Mouse (Mus musculus): ENCODE measurements around the gene Hmox1. TPM values are rescaled to one million over a fixed set of nuclear protein-coding genes. Genes with fewer than 3 reads are reported as not detected.

Hmox1 gene
- polyA plus RNA-seq (2015; fragmentation: Nextera tagmentation; extraction: Ambion mirVana): 20.8 and 21.9 TPM in 2 replicates

GRCm38 (mm10) chr8:75093399-75094156, at the start of gene Hmox1:
Hmox1 (plus strand) TSS chr8:75093621.
- peak within 1 kb of the TSS; percentile 87 for H3K4me2 ChIP-seq (ENCODE audit: low read depth, low read length)
- 1% methylated on average over 36 of the region's 36 CpGs for WGBS

GRCm38 (mm10) chr8:75046303-75046702, 47.1 kb upstream of the Hmox1 start:
- no peak for ATAC-seq

More at GRCm38 (mm10) chr8:75093399-75094156, at the start of gene Hmox1:
- 0 out of 2 replicates have a peak, but pooled peaks cover 4% of the 10 kb centered on the region for H3K36me3 ChIP-seq (ENCODE audit: control insufficient read depth, insufficient read depth, low read length)
- H3K4me1 ChIP-seq (ENCODE audit: control insufficient read depth, insufficient read depth, low read length): peaks cover 16% of the 10 kb centered on the region
- H3K4me3 ChIP-seq (ENCODE audit: low read length): peak within 1 kb of the TSS; percentile 68
- peak within 1 kb of the TSS; percentile 76 for H3K27ac ChIP-seq (ENCODE audit: low read length)
- peak; percentile 94 for ATAC-seq
- H3K9me3 ChIP-seq (ENCODE audit: control insufficient read depth, low read length): no peaks in the 10 kb centered on the region
- H3K27me3 ChIP-seq (replicated peaks; ENCODE audit: control insufficient read depth, insufficient read depth, low read length): no peaks in the 10 kb centered on the region
- peak within 1 kb of the TSS; percentile 80 for H3K9ac ChIP-seq (ENCODE audit: low read depth, low read length)

GRCm38 (mm10) chr8:75047784-75048183, 45.6 kb upstream of the Hmox1 start:
- no peak for ATAC-seq
- Histone ChIP-seq H3K9me3 (ENCODE audit: control insufficient read depth, low read length) (no peaks in the 10 kb centered on the region), H3K36me3 (ENCODE audit: control insufficient read depth, insufficient read depth, low read length) (no peaks in the 10 kb centered on the region), H3K4me1 (ENCODE audit: control insufficient read depth, insufficient read depth, low read length) (no peaks in the 10 kb centered on the region), H3K27ac (ENCODE audit: low read length) (no peak overlapping the region), H3K4me2 (ENCODE audit: low read depth, low read length) (no peak overlapping the region), H3K9ac (ENCODE audit: low read depth, low read length) (no peak overlapping the region), H3K27me3 (replicated peaks; ENCODE audit: control insufficient read depth, insufficient read depth, low read length) (no peaks in the 10 kb centered on the region), H3K4me3 (ENCODE audit: low read length) (no peak overlapping the region)
- 85% methylated on average over 3 of the region's 3 CpGs for WGBS

More at GRCm38 (mm10) chr8:75046303-75046702, 47.1 kb upstream of the Hmox1 start:
- no peak overlapping the region for H3K9ac ChIP-seq (ENCODE audit: low read depth, low read length)
- no peaks in the 10 kb centered on the region for H3K36me3 ChIP-seq (ENCODE audit: control insufficient read depth, insufficient read depth, low read length)
- no peaks in the 10 kb centered on the region for H3K4me1 ChIP-seq (ENCODE audit: control insufficient read depth, insufficient read depth, low read length)
- no peaks in the 10 kb centered on the region for H3K9me3 ChIP-seq (ENCODE audit: control insufficient read depth, low read length)
- no peak overlapping the region for H3K27ac ChIP-seq (ENCODE audit: low read length)
- H3K27me3 ChIP-seq (replicated peaks; ENCODE audit: control insufficient read depth, insufficient read depth, low read length): no peaks in the 10 kb centered on the region
- no peak overlapping the region for H3K4me3 ChIP-seq (ENCODE audit: low read length)
- no peak overlapping the region for H3K4me2 ChIP-seq (ENCODE audit: low read depth, low read length)
- 78% methylated on average over 1 of the region's 1 CpGs for WGBS

- Histone ChIP-seq H3K9ac (ENCODE audit: low read depth, low read length) (no peak overlapping the region), H3K4me2 (ENCODE audit: low read depth, low read length) (no peak overlapping the region), H3K27me3 (replicated peaks; ENCODE audit: control insufficient read depth, insufficient read depth, low read length) (no peaks in the 10 kb centered on the region), H3K4me1 (ENCODE audit: control insufficient read depth, insufficient read depth, low read length) (no peaks in the 10 kb centered on the region), H3K27ac (ENCODE audit: low read length) (no peak overlapping the region), H3K36me3 (ENCODE audit: control insufficient read depth, insufficient read depth, low read length) (no peaks in the 10 kb centered on the region), H3K4me3 (ENCODE audit: low read length) (no peak overlapping the region), H3K9me3 (ENCODE audit: control insufficient read depth, low read length) (no peaks in the 10 kb centered on the region)
- no peak for ATAC-seq
- WGBS: 93% methylated on average over 4 of the region's 4 CpGs
Measured at GRCm38 (mm10) chr8:75053342-75053741, 40.1 kb upstream of the Hmox1 start.

GRCm38 (mm10) chr8:75055673-75056072, 37.7 kb upstream of the Hmox1 start:
- no peak for ATAC-seq
- Histone ChIP-seq H3K4me1 (ENCODE audit: control insufficient read depth, insufficient read depth, low read length) (no peaks in the 10 kb centered on the region), H3K27ac (ENCODE audit: low read length) (no peak overlapping the region), H3K27me3 (replicated peaks; ENCODE audit: control insufficient read depth, insufficient read depth, low read length) (no peaks in the 10 kb centered on the region), H3K9me3 (ENCODE audit: control insufficient read depth, low read length) (no peaks in the 10 kb centered on the region), H3K4me2 (ENCODE audit: low read depth, low read length) (no peak overlapping the region), H3K9ac (ENCODE audit: low read depth, low read length) (no peak overlapping the region), H3K36me3 (ENCODE audit: control insufficient read depth, insufficient read depth, low read length) (no peaks in the 10 kb centered on the region), H3K4me3 (ENCODE audit: low read length) (no peak overlapping the region)
- WGBS: 83% methylated on average over 2 of the region's 2 CpGs

- WGBS: 77% methylated on average over 6 of the region's 6 CpGs
- no peaks in the 10 kb centered on the region for H3K27me3 ChIP-seq (replicated peaks; ENCODE audit: control insufficient read depth, insufficient read depth, low read length)
- H3K4me1 ChIP-seq (ENCODE audit: control insufficient read depth, insufficient read depth, low read length): no peaks in the 10 kb centered on the region
- H3K4me3 ChIP-seq (ENCODE audit: low read length): no peak overlapping the region
- no peak overlapping the region for H3K27ac ChIP-seq (ENCODE audit: low read length)
- no peak for ATAC-seq
- H3K36me3 ChIP-seq (ENCODE audit: control insufficient read depth, insufficient read depth, low read length): no peaks in the 10 kb centered on the region
- H3K9me3 ChIP-seq (ENCODE audit: control insufficient read depth, low read length): no peaks in the 10 kb centered on the region
- H3K4me2 ChIP-seq (ENCODE audit: low read depth, low read length): no peak overlapping the region
- no peak overlapping the region for H3K9ac ChIP-seq (ENCODE audit: low read depth, low read length)
Measured at GRCm38 (mm10) chr8:75060022-75060421, 33.4 kb upstream of the Hmox1 start.

GRCm38 (mm10) chr8:75060815-75061214, 32.6 kb upstream of the Hmox1 start:
- Histone ChIP-seq H3K36me3 (ENCODE audit: control insufficient read depth, insufficient read depth, low read length) (0 out of 2 replicates have a peak, but pooled peaks cover 2% of the 10 kb centered on the region), H3K27me3 (replicated peaks; ENCODE audit: control insufficient read depth, insufficient read depth, low read length) (no peaks in the 10 kb centered on the region)
- 81% methylated on average over 2 of the region's 2 CpGs for WGBS

GRCm38 (mm10) chr8:75063290-75063689, 30.1 kb upstream of the Hmox1 start:
- Histone ChIP-seq H3K4me1 (ENCODE audit: control insufficient read depth, insufficient read depth, low read length) (no peaks in the 10 kb centered on the region), H3K9me3 (ENCODE audit: control insufficient read depth, low read length) (no peaks in the 10 kb centered on the region), H3K9ac (ENCODE audit: low read depth, low read length) (no peak overlapping the region), H3K27me3 (replicated peaks; ENCODE audit: control insufficient read depth, insufficient read depth, low read length) (no peaks in the 10 kb centered on the region), H3K36me3 (ENCODE audit: control insufficient read depth, insufficient read depth, low read length) (peaks cover 7% of the 10 kb centered on the region; the same call in 1 of the 2 replicates), H3K4me2 (ENCODE audit: low read depth, low read length) (no peak overlapping the region), H3K4me3 (ENCODE audit: low read length) (no peak overlapping the region), H3K27ac (ENCODE audit: low read length) (no peak overlapping the region)
- ATAC-seq: no peak
- WGBS: 78% methylated on average over 3 of the region's 3 CpGs

More at GRCm38 (mm10) chr8:75060815-75061214, 32.6 kb upstream of the Hmox1 start:
- H3K4me2 ChIP-seq (ENCODE audit: low read depth, low read length): no peak overlapping the region
- H3K9me3 ChIP-seq (ENCODE audit: control insufficient read depth, low read length): no peaks in the 10 kb centered on the region
- no peak overlapping the region for H3K9ac ChIP-seq (ENCODE audit: low read depth, low read length)
- ATAC-seq: no peak
- no peak overlapping the region for H3K27ac ChIP-seq (ENCODE audit: low read length)
- H3K4me1 ChIP-seq (ENCODE audit: control insufficient read depth, insufficient read depth, low read length): no peaks in the 10 kb centered on the region
- H3K4me3 ChIP-seq (ENCODE audit: low read length): no peak overlapping the region

- peaks cover 7% of the 10 kb centered on the region; the same call in 1 of the 2 replicates for H3K36me3 ChIP-seq (ENCODE audit: control insufficient read depth, insufficient read depth, low read length)
- WGBS: 87% methylated on average over 3 of the region's 3 CpGs
- no peak overlapping the region for H3K4me3 ChIP-seq (ENCODE audit: low read length)
- H3K9me3 ChIP-seq (ENCODE audit: control insufficient read depth, low read length): no peaks in the 10 kb centered on the region
- ATAC-seq: no peak
- H3K4me2 ChIP-seq (ENCODE audit: low read depth, low read length): no peak overlapping the region
- no peaks in the 10 kb centered on the region for H3K4me1 ChIP-seq (ENCODE audit: control insufficient read depth, insufficient read depth, low read length)
- H3K27me3 ChIP-seq (replicated peaks; ENCODE audit: control insufficient read depth, insufficient read depth, low read length): no peaks in the 10 kb centered on the region
- no peak overlapping the region for H3K9ac ChIP-seq (ENCODE audit: low read depth, low read length)
- no peak overlapping the region for H3K27ac ChIP-seq (ENCODE audit: low read length)
Measured at GRCm38 (mm10) chr8:75064790-75065189, 28.6 kb upstream of the Hmox1 start.

All from intestine, embryonic 16.5 days (tissue).